Mouse (Mus musculus) embryonic facial prominence, embryonic 13.5 days (tissue): ENCODE data around the gene Krtap26-1. TPM values are rescaled to one million over a fixed set of nuclear protein-coding genes. Genes with fewer than 3 reads are reported as not detected.
A peak's percentile ranks its signal among the peaks of the same experiment; 100 is the strongest.

Source experiments
- ATAC-seq: fragments of 200-750 bp; cut with Nextera tagmentation; 2 replicates; pipeline ENCODE4 v1.8.0; 2017; ENCODE audit warnings: low read depth; ENCODE audit not compliant: insufficient number of reproducible peaks, insufficient read depth, low FRiP score, low TSS enrichment
- H3K27ac ChIP-seq: fragments of 300-500 bp; sonication (generic); 2 replicates; pipeline ENCODE4 v1.5.1; 2015; ENCODE audit warnings: moderate library complexity, mild to moderate bottlenecking, inconsistent platforms
- H3K27me3 ChIP-seq: fragments of 300-500 bp; sonication (generic); 2 replicates; pipeline ENCODE4 v1.6.1; 2015; ENCODE audit warnings: mild to moderate bottlenecking, inconsistent platforms
- H3K36me3 ChIP-seq: fragments of 300-500 bp; sonication (generic); 2 replicates; pipeline ENCODE4 v1.6.1; 2015; ENCODE audit warnings: mild to moderate bottlenecking, inconsistent platforms
- H3K4me1 ChIP-seq: fragments of 300-500 bp; sonication (generic); 2 replicates; pipeline ENCODE4 v1.6.1; 2015; ENCODE audit warnings: inconsistent platforms
- H3K4me2 ChIP-seq: fragments of 300-500 bp; sonication (generic); 2 replicates; pipeline ENCODE4 v1.6.1; 2015; ENCODE audit warnings: moderate library complexity, mild to moderate bottlenecking, inconsistent platforms
- H3K4me3 ChIP-seq: fragments of 300-500 bp; sonication (generic); 2 replicates; pipeline ENCODE4 v1.5.1; 2015; ENCODE audit warnings: mild to moderate bottlenecking, inconsistent platforms
- H3K9ac ChIP-seq: fragments of 300-500 bp; sonication (generic); 2 replicates; pipeline ENCODE4 v1.6.1; 2015; ENCODE audit warnings: mild to moderate bottlenecking, inconsistent platforms
- H3K9me3 ChIP-seq: fragments of 300-500 bp; sonication (generic); 2 replicates; pipeline ENCODE4 v1.6.1; 2016; ENCODE audit warnings: inconsistent platforms
- WGBS: fragments of 180-500 bp; shearing (Covaris S2); methylation state at CpG from one replicate; pipeline ENCODE4 v1.1.7; 2015; ENCODE audit warnings: mixed read lengths; 5-methylcytosine and 5-hydroxymethylcytosine counted together
- polyA plus RNA-seq: library from polyadenylated mRNA; unstranded; fragments of >200 nt; fragmentation: Nextera tagmentation; extraction: Ambion mirVana; gene quantifications from 2 replicates; pipeline ENCODE4 v1.2.1, GENCODE M21; 2015

Krtap26-1 gene
- polyA plus RNA-seq, 1 experiment from 2014 or later = not detected

DNA sequence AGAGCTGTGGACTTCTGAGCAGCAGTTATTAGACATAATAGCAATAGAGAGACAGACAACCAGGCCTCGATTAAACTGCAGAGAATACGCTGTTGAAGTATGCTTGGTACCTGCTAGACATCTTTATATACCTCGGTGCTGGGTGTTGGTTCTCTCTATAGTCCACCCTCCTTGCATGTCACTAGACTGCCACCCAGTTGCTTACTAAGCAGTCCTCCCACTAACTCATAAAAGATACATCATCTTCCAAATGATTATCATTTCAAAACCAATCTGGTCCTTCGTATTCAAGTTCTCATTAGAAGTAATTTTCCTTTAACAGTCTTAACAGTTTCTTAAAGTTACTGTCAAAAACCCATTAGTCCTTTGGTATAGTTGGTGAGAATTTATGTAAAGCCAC is 20.0 kb downstream of the Krtap26-1 start, which contains the start of gene 2310079G19Rik:
2310079G19Rik (minus strand) TSS at position 101 of the 400 bp plus-strand sequence.
- Histone ChIP-seq H3K4me3 (no peak within 1 kb of the TSS), H3K36me3 (no peaks in the 10 kb centered on the region), H3K27me3 (no peaks in the 10 kb centered on the region), H3K9ac (no peak within 1 kb of the TSS), H3K4me1 (no peaks in the 10 kb centered on the region), H3K9me3 (no peaks in the 10 kb centered on the region), H3K27ac (no peak within 1 kb of the TSS), H3K4me2 (no peak within 1 kb of the TSS)
- no peak for ATAC-seq
- WGBS = 91% methylated on average over 4 of the region's 4 CpGs

GRCm38 (mm10) chr16:88612712-88613111 is 34.9 kb downstream of the Krtap26-1 start:
- no peaks in the 10 kb centered on the region for H3K4me1 ChIP-seq
- H3K27me3 ChIP-seq = no peaks in the 10 kb centered on the region
- no peak overlapping the region for H3K4me2 ChIP-seq
- H3K9me3 ChIP-seq = no peaks in the 10 kb centered on the region
- no peak for ATAC-seq
- no peak overlapping the region for H3K9ac ChIP-seq
- 84% methylated on average over 4 of the region's 4 CpGs for WGBS
- no peak overlapping the region for H3K4me3 ChIP-seq
- no peaks in the 10 kb centered on the region for H3K36me3 ChIP-seq
- no peak overlapping the region for H3K27ac ChIP-seq

- H3K27ac ChIP-seq = no peak within 1 kb of the TSS
- no peak for ATAC-seq
Observed at GRCm38 (mm10) chr16:88611922-88612321, 35.7 kb downstream of the Krtap26-1 start, which contains the start of gene Krtap24-1. TSS of gene Krtap24-1 (minus strand) at chr16:88612279.

GRCm38 (mm10) chr16:88604570-88604969 is 43.0 kb downstream of the Krtap26-1 start:
- no peak for ATAC-seq
- no peak overlapping the region for H3K4me3 ChIP-seq
- no peak overlapping the region for H3K9ac ChIP-seq
- H3K27ac ChIP-seq = no peak overlapping the region
- H3K4me2 ChIP-seq = no peak overlapping the region
- H3K9me3 ChIP-seq = no peaks in the 10 kb centered on the region
- 88% methylated on average over 6 of the region's 6 CpGs for WGBS
- peaks cover 8% of the 10 kb centered on the region; the same call in 1 of the 2 replicates for H3K4me1 ChIP-seq
- H3K27me3 ChIP-seq = no peaks in the 10 kb centered on the region
- no peaks in the 10 kb centered on the region for H3K36me3 ChIP-seq

More at GRCm38 (mm10) chr16:88611922-88612321, 35.7 kb downstream of the Krtap26-1 start, which contains the start of gene Krtap24-1:
- no peaks in the 10 kb centered on the region for H3K36me3 ChIP-seq
- H3K4me2 ChIP-seq = no peak within 1 kb of the TSS
- no peaks in the 10 kb centered on the region for H3K27me3 ChIP-seq
- H3K4me1 ChIP-seq = no peaks in the 10 kb centered on the region
- no peak within 1 kb of the TSS for H3K9ac ChIP-seq
- no peaks in the 10 kb centered on the region for H3K9me3 ChIP-seq
- WGBS = 91% methylated on average over 8 of the region's 8 CpGs
- no peak within 1 kb of the TSS for H3K4me3 ChIP-seq

GRCm38 (mm10) chr16:88602464-88602863 is 45.1 kb downstream of the Krtap26-1 start:
- no peak overlapping the region for H3K4me3 ChIP-seq
- peaks cover 9% of the 10 kb centered on the region; the same call in 1 of the 2 replicates for H3K4me1 ChIP-seq
- no peaks in the 10 kb centered on the region for H3K36me3 ChIP-seq
- no peak overlapping the region for H3K4me2 ChIP-seq
- no peak overlapping the region for H3K27ac ChIP-seq
- no peaks in the 10 kb centered on the region for H3K27me3 ChIP-seq
- H3K9me3 ChIP-seq = no peaks in the 10 kb centered on the region
- no peak overlapping the region for H3K9ac ChIP-seq
- no peak for ATAC-seq
- 19% methylated on average over 1 of the region's 1 CpGs for WGBS

- H3K27me3 ChIP-seq = no peaks in the 10 kb centered on the region
- WGBS = 65% methylated on average over 8 of the region's 8 CpGs
- no peak overlapping the region for H3K4me3 ChIP-seq
- H3K9me3 ChIP-seq = no peaks in the 10 kb centered on the region
- no peak overlapping the region for H3K27ac ChIP-seq
- peaks cover 9% of the 10 kb centered on the region; the same call in 1 of the 2 replicates for H3K4me1 ChIP-seq
- peak overlapping the region; percentile 39; the same call in 1 of the 2 replicates for H3K4me2 ChIP-seq
- no peak overlapping the region for H3K9ac ChIP-seq
- ATAC-seq = no peak
- H3K36me3 ChIP-seq = no peaks in the 10 kb centered on the region
Observed at GRCm38 (mm10) chr16:88600303-88600702, 47.3 kb downstream of the Krtap26-1 start.

DNA sequence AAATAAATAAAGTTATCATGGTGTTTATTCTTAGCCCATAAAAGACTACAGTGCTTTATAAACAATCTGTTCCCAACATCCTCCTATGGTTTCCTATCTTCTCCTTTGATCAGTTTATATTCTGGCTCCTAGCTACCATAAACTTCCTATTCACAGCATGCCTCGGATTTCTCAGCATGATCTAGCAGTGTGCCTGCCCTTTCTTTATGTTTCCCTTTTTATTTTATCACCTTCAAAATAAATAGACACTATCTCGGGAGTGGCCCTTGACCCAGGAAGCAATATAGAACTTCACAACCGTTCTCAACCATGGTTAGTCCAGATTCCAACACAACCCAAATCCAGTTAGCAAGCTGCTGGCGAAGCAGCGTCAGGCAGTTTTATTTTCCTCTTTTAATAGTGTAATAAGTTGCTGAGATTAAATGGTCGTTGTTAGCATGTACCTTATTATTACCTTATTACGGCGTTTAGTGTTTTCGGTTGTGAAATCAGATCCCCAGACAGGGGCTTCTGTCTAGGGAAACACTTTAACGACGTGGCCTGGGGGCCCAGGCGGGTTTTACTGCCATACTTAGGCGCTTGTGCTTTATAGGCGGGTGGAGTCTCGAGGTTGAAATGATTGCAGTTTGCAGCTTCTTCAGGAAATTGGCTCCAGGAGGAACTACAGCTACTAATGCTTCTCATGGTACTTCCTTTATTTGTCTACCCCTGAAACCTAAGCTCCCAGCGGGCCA is 47.9 kb downstream of the Krtap26-1 start:
- WGBS = 21% methylated on average over 16 of the region's 16 CpGs
- Histone ChIP-seq H3K9me3 (no peaks in the 10 kb centered on the region), H3K9ac (no peak overlapping the region), H3K27ac (no peak overlapping the region), H3K4me1 (peaks cover 9% of the 10 kb centered on the region; the same call in 1 of the 2 replicates), H3K4me2 (peak overlapping the region; percentile 39), H3K4me3 (no peak overlapping the region), H3K36me3 (no peaks in the 10 kb centered on the region), H3K27me3 (no peaks in the 10 kb centered on the region)
- ATAC-seq = no peak

Other genes with a start within 250 kb of the Krtap26-1 start
- not detected in 2 replicates for gene Cldn17, start 140.8 kb downstream of the Krtap26-1 start, polyA plus RNA-seq
- 7.9 and 10.1 TPM in 2 replicates for gene Cldn8, start 84.6 kb downstream of the Krtap26-1 start, polyA plus RNA-seq
- gene Krtap24-1, start 35.5 kb downstream of the Krtap26-1 start, polyA plus RNA-seq = not detected in 2 replicates
- not detected in 2 replicates for gene 2310079G19Rik, start 20.1 kb downstream of the Krtap26-1 start, polyA plus RNA-seq
- not detected in 2 replicates for gene Krtap27-1, start 23.9 kb upstream of the Krtap26-1 start, polyA plus RNA-seq
- not detected in 2 replicates for gene 2310061N02Rik, start 60.2 kb upstream of the Krtap26-1 start, polyA plus RNA-seq
- gene Krtap13-1, start 81.1 kb upstream of the Krtap26-1 start, polyA plus RNA-seq = not detected in 2 replicates
- not detected in 2 replicates for gene Krtap13, start 103.8 kb upstream of the Krtap26-1 start, polyA plus RNA-seq
- gene 2310034C09Rik, start 111.1 kb upstream of the Krtap26-1 start, polyA plus RNA-seq = not detected in 2 replicates
- not detected in 2 replicates for gene 2310057N15Rik, start 126.4 kb upstream of the Krtap26-1 start, polyA plus RNA-seq
- gene Gm5965, start 130.1 kb upstream of the Krtap26-1 start, polyA plus RNA-seq = not detected in 2 replicates
- not detected in 2 replicates for gene Gm20741, start 164.4 kb upstream of the Krtap26-1 start, polyA plus RNA-seq
- not detected in 2 replicates for gene Krtap15, start 172.4 kb upstream of the Krtap26-1 start, polyA plus RNA-seq
- gene Krtap14, start 178.3 kb upstream of the Krtap26-1 start, polyA plus RNA-seq = not detected in 2 replicates
- gene Krtap19-1, start 221.6 kb upstream of the Krtap26-1 start, polyA plus RNA-seq = not detected in 2 replicates
- not detected in 2 replicates for gene Krtap19-2, start 226.5 kb upstream of the Krtap26-1 start, polyA plus RNA-seq
- gene Krtap19-3, start 230.2 kb upstream of the Krtap26-1 start, polyA plus RNA-seq = not detected in 2 replicates
- not detected in 2 replicates for gene Krtap19-4, start 237.3 kb upstream of the Krtap26-1 start, polyA plus RNA-seq
- gene Krtap19-5, start 248.7 kb upstream of the Krtap26-1 start, polyA plus RNA-seq = not detected in 2 replicates